Comparison of ENCODE assay signal across 8 mouse cellular contexts in the genomic region with DNA sequence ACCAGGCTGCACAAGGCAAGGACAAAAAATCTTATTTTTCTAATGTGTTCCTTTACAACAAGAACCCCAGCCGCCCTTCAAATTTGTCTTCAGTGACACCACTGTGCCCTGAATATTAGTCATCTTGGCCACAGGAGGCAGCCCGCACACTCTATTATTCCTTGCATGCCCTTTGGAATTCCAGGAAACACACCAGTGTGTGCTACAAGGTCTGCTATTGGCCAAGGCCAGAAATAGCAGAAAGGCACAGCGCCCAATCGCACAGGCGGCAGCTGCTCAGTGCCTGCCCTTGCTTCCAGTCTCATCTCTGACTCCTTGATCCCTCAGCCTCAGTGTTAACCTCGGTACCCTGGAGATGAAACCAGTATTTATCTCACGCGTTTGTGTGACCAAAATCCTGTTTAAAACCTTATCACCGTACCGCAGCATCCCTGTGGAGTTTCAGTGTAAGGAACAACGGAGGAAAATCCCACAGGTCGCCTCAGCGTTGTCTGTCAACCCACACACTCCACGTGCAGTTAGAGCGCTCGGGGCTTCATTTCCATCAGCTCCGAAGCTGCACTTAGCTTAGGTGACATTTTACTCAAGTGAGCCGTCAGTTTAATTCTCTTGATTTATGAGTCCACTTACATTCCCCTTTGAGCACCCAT.
A peak's percentile ranks its signal among the peaks of the same experiment; 100 is the strongest.
DNase-seq lines count a peak whose midpoint lies in the region; ATAC-seq and TF ChIP-seq lines count a peak whose summit lies in the region.
"Had no signal": no experiment of that assay in that cellular context is flagged by ENCODE, and none has a peak within 500 bp of the region (broad histone marks: within the 10 kb centered on the region; RNA-seq: fewer than 3 reads in every experiment).

No protein-coding gene starts in this region.

- peak; percentile 67; the same call in 1 of the 2 replicates for ATAC-seq in embryonic facial prominence, embryonic 15.5 days (ENCODE audit: insufficient number of reproducible peaks, low FRiP score, low TSS enrichment, low read depth)
- peak; percentile 69; the same call in 1 of the 2 replicates for ATAC-seq in neural tube, embryonic 15.5 days (ENCODE audit: low FRiP score)
- ATAC-seq in megakaryocyte progenitor cell, adult 5-6 weeks (replicated peaks; ENCODE audit: poor library complexity), result no peak

- H3K4me3 ChIP-seq in embryonic facial prominence, embryonic 15.5 days (replicated peaks), result no peak overlapping the region
- peak overlapping the region; percentile 12; the same call in 1 of the 2 replicates for H3K4me3 ChIP-seq in neural tube, embryonic 15.5 days (replicated peaks)
- no peak overlapping the region for H3K4me3 ChIP-seq in layer of hippocampus, adult 2 months

- peak; percentile 65 for DNase-seq in adrenal gland, postnatal 14 days
- DNase-seq in heart, postnatal 10 days, result peak; percentile 67 to 73
- DNase-seq in kidney, postnatal 25 days, result peak; percentile 27 to 67
- no peak for DNase-seq in layer of hippocampus, adult 2 months (ENCODE audit: low spot score in 2 of 2)

- H3K4me1 ChIP-seq in embryonic facial prominence, embryonic 15.5 days, result no peaks in the 10 kb centered on the region
- H3K4me1 ChIP-seq in neural tube, embryonic 15.5 days, result peaks cover 26% of the 10 kb centered on the region

- no peak overlapping the region for H3K9ac ChIP-seq in embryonic facial prominence, embryonic 15.5 days
- no peak overlapping the region for H3K9ac ChIP-seq in neural tube, embryonic 15.5 days (replicated peaks)

- no peak overlapping the region for H3K4me2 ChIP-seq in embryonic facial prominence, embryonic 15.5 days (replicated peaks)
- H3K4me2 ChIP-seq in neural tube, embryonic 15.5 days, result peak overlapping the region; percentile 40

- no peaks in the 10 kb centered on the region for H3K36me3 ChIP-seq in embryonic facial prominence, embryonic 15.5 days
- no peaks in the 10 kb centered on the region for H3K36me3 ChIP-seq in neural tube, embryonic 15.5 days

- TF ChIP-seq CTCF in layer of hippocampus, adult 2 months (conservative IDR thresholded peaks at IDR 0.05), result no peak

- H3K27ac ChIP-seq in embryonic facial prominence, embryonic 15.5 days (replicated peaks), result no peak overlapping the region
- H3K27ac ChIP-seq in neural tube, embryonic 15.5 days (replicated peaks), result 0 out of 2 replicates have a peak overlapping the region, but pooled peaks have one; percentile 6
- H3K27ac ChIP-seq in layer of hippocampus, adult 2 months, result no peak overlapping the region
- H3K27ac ChIP-seq: macrophage had no signal

- WGBS in embryonic facial prominence, embryonic 15.5 days, result 71% methylated on average over 18 of the region's 18 CpGs
- WGBS in neural tube, embryonic 15.5 days, result 38% methylated on average over 18 of the region's 18 CpGs

- no peaks in the 10 kb centered on the region for H3K9me3 ChIP-seq in embryonic facial prominence, embryonic 15.5 days (replicated peaks)
- no peaks in the 10 kb centered on the region for H3K9me3 ChIP-seq in neural tube, embryonic 15.5 days (replicated peaks)

- intact Hi-C loops in heart, postnatal 10 days (cut with DNase I), result no loop called here

- no peaks in the 10 kb centered on the region for H3K27me3 ChIP-seq in embryonic facial prominence, embryonic 15.5 days
- no peaks in the 10 kb centered on the region for H3K27me3 ChIP-seq in neural tube, embryonic 15.5 days (replicated peaks)

Comparison
In these comparisons a context has a peak if more than half of its experiments do, and no peak if none do; other contexts are left out.
1. DNase-seq: peak in adrenal gland, postnatal 14 days (single experiment), heart, postnatal 10 days (2 of 2) and kidney, postnatal 25 days (2 of 2); none in layer of hippocampus, adult 2 months (0 of 2).